Mouse (Mus musculus): ENCODE data around the gene A030003K21Rik. TPM values are rescaled to one million over a fixed set of nuclear protein-coding genes. Genes with fewer than 3 reads are reported as not detected.
A peak's percentile ranks its signal among the peaks of the same experiment; 100 is the strongest.
"Not testable (repeated sequence)": the region's sequence is repeated elsewhere in the genome, so short reads cannot be mapped to it uniquely, and the experiment has no call there.

Gene A030003K21Rik
- polyA plus RNA-seq (2012; rRNA removed) (not detected in 2 replicates), polyA plus RNA-seq (2014; fragmentation: Nextera tagmentation; extraction: Ambion mirVana) (not detected in 2 replicates)

GRCm38 (mm10) chr1:82943295-82943694 is at the start of gene A030003K21Rik:
Gene A030003K21Rik (minus strand): TSS chr1:82943388.
- H3K27ac ChIP-seq; H3K4me3 ChIP-seq (ENCODE audit: insufficient read depth in 1 of 2, low read depth in 2 of 2, low read length in 2 of 2); H3K9ac ChIP-seq (replicated peaks); ATAC-seq (ENCODE audit: insufficient read depth); H3K36me3 ChIP-seq (replicated peaks; ENCODE audit: control insufficient read depth, insufficient read depth, low read depth); DNase-seq (ENCODE audit: low read depth in 3 of 3, low spot score in 3 of 3); H3K27me3 ChIP-seq (ENCODE audit: control insufficient read depth, insufficient read depth, low read length); H3K4me2 ChIP-seq (ENCODE audit: low read depth); H3K9me3 ChIP-seq (ENCODE audit: control insufficient read depth, low read length); H3K4me1 ChIP-seq (replicated peaks; ENCODE audit: control insufficient read depth in 2 of 2, insufficient read depth in 2 of 2, low read length in 1 of 2): not testable (repeated sequence)
- no CpG with 5 or more reads among the region's 6 CpGs for WGBS (ENCODE audit: insufficient replicate concordance)

- Histone ChIP-seq H3K4me2 (ENCODE audit: low read depth) (no peak overlapping the region), H3K9me3 (ENCODE audit: control insufficient read depth, low read length) (no peaks in the 10 kb centered on the region), H3K4me3 (ENCODE audit: insufficient read depth in 1 of 2, low read depth in 2 of 2, low read length in 2 of 2) (no peak overlapping the region), H3K36me3 (replicated peaks; ENCODE audit: control insufficient read depth, insufficient read depth, low read depth) (no peaks in the 10 kb centered on the region), H3K9ac (replicated peaks) (no peak overlapping the region), H3K27ac (no peak overlapping the region), H3K27me3 (ENCODE audit: control insufficient read depth, insufficient read depth, low read length) (no peaks in the 10 kb centered on the region), H3K4me1 (replicated peaks; ENCODE audit: control insufficient read depth in 2 of 2, insufficient read depth in 2 of 2, low read length in 1 of 2) (no peaks in the 10 kb centered on the region)
- ATAC-seq (ENCODE audit: insufficient read depth) (no peak), DNase-seq (ENCODE audit: low read depth in 3 of 3, low spot score in 3 of 3) (no peak)
- TF ChIP-seq CTCF (IDR thresholded peaks at IDR 0.05; ENCODE audit: low read depth) (no peak), EP300 (IDR thresholded peaks at IDR 0.05; ENCODE audit: low read depth) (no peak)
- 47% methylated on average over 6 of the region's 6 CpGs for WGBS (ENCODE audit: insufficient replicate concordance)
These were observed 48.9 kb upstream of the A030003K21Rik start for GRCm38 (mm10) chr1:82992093-82992492.

- no peak overlapping the region for H3K4me3 ChIP-seq (ENCODE audit: insufficient read depth in 1 of 2, low read depth in 2 of 2, low read length in 2 of 2)
- H3K9ac ChIP-seq (replicated peaks): no peak overlapping the region
- no peaks in the 10 kb centered on the region for H3K9me3 ChIP-seq (ENCODE audit: control insufficient read depth, low read length)
- TF ChIP-seq CTCF (IDR thresholded peaks at IDR 0.05; ENCODE audit: low read depth): no peak
- TF ChIP-seq EP300 (IDR thresholded peaks at IDR 0.05; ENCODE audit: low read depth): no peak
- H3K36me3 ChIP-seq (replicated peaks; ENCODE audit: control insufficient read depth, insufficient read depth, low read depth): no peaks in the 10 kb centered on the region
- no peaks in the 10 kb centered on the region for H3K4me1 ChIP-seq (replicated peaks; ENCODE audit: control insufficient read depth in 2 of 2, insufficient read depth in 2 of 2, low read length in 1 of 2)
- no peak for DNase-seq (ENCODE audit: low read depth in 3 of 3, low spot score in 3 of 3)
- 58% methylated on average over 3 of the region's 3 CpGs for WGBS (ENCODE audit: insufficient replicate concordance)
- no peak overlapping the region for H3K27ac ChIP-seq
- no peak overlapping the region for H3K4me2 ChIP-seq (ENCODE audit: low read depth)
- no peak for ATAC-seq (ENCODE audit: insufficient read depth)
- H3K27me3 ChIP-seq (ENCODE audit: control insufficient read depth, insufficient read depth, low read length): no peaks in the 10 kb centered on the region
These were observed 48.4 kb upstream of the A030003K21Rik start for GRCm38 (mm10) chr1:82991596-82991995.

GRCm38 (mm10) chr1:82991062-82991461 is 47.9 kb upstream of the A030003K21Rik start:
- ATAC-seq (ENCODE audit: insufficient read depth) (no peak), DNase-seq (ENCODE audit: low read depth in 3 of 3, low spot score in 3 of 3) (no peak)
- 58% methylated on average over 4 of the region's 4 CpGs for WGBS (ENCODE audit: insufficient replicate concordance)
- no peak for TF ChIP-seq EP300 (IDR thresholded peaks at IDR 0.05; ENCODE audit: low read depth)
- no peak for TF ChIP-seq CTCF (IDR thresholded peaks at IDR 0.05; ENCODE audit: low read depth)
- Histone ChIP-seq H3K27ac (no peak overlapping the region), H3K27me3 (ENCODE audit: control insufficient read depth, insufficient read depth, low read length) (no peaks in the 10 kb centered on the region), H3K4me2 (ENCODE audit: low read depth) (no peak overlapping the region), H3K9ac (replicated peaks) (no peak overlapping the region), H3K36me3 (replicated peaks; ENCODE audit: control insufficient read depth, insufficient read depth, low read depth) (no peaks in the 10 kb centered on the region), H3K4me1 (replicated peaks; ENCODE audit: control insufficient read depth in 2 of 2, insufficient read depth in 2 of 2, low read length in 1 of 2) (no peaks in the 10 kb centered on the region), H3K4me3 (ENCODE audit: insufficient read depth in 1 of 2, low read depth in 2 of 2, low read length in 2 of 2) (no peak overlapping the region), H3K9me3 (ENCODE audit: control insufficient read depth, low read length) (no peaks in the 10 kb centered on the region)

GRCm38 (mm10) chr1:82987530-82988198 is 44.5 kb upstream of the A030003K21Rik start:
- peak; percentile 67 for TF ChIP-seq CTCF (IDR thresholded peaks at IDR 0.05; ENCODE audit: low read depth)
- TF ChIP-seq EP300 (IDR thresholded peaks at IDR 0.05; ENCODE audit: low read depth): no peak
- no peak overlapping the region for H3K9ac ChIP-seq (replicated peaks)
- H3K27me3 ChIP-seq (ENCODE audit: control insufficient read depth, insufficient read depth, low read length): no peaks in the 10 kb centered on the region
- no peaks in the 10 kb centered on the region for H3K36me3 ChIP-seq (replicated peaks; ENCODE audit: control insufficient read depth, insufficient read depth, low read depth)
- no peaks in the 10 kb centered on the region for H3K4me1 ChIP-seq (replicated peaks; ENCODE audit: control insufficient read depth in 2 of 2, insufficient read depth in 2 of 2, low read length in 1 of 2)
- WGBS (ENCODE audit: insufficient replicate concordance): 16% methylated on average over 4 of the region's 4 CpGs
- peak; percentile 29 to 37 (median 35) for DNase-seq (ENCODE audit: low read depth in 3 of 3, low spot score in 3 of 3)
- no peak overlapping the region for H3K4me3 ChIP-seq (ENCODE audit: insufficient read depth in 1 of 2, low read depth in 2 of 2, low read length in 2 of 2)
- no peak overlapping the region for H3K4me2 ChIP-seq (ENCODE audit: low read depth)
- no peak overlapping the region for H3K27ac ChIP-seq
- no peaks in the 10 kb centered on the region for H3K9me3 ChIP-seq (ENCODE audit: control insufficient read depth, low read length)
- no peak for ATAC-seq (ENCODE audit: insufficient read depth)

Data from liver, embryonic 14.5 days (tissue).